Mouse (Mus musculus) myocyte (in vitro differentiated cells): ENCODE data around the gene Helb. TPM values are rescaled to one million over a fixed set of nuclear protein-coding genes. Genes with fewer than 3 reads are reported as not detected.

Experiments
- H3K27me3 ChIP-seq: one replicate; pipeline ENCODE4 v1.6.1; 2011; ENCODE audit not compliant: control insufficient read depth, insufficient read depth, insufficient read length
- H3K36me3 ChIP-seq: one replicate; pipeline ENCODE4 v1.6.1; 2011; ENCODE audit not compliant: control insufficient read depth, insufficient read depth
- H3K4me2 ChIP-seq: one replicate; pipeline ENCODE4 v1.6.1; 2011; ENCODE audit warnings: low read depth, control low read depth
- H3K4me3 ChIP-seq: one replicate; pipeline ENCODE4 v1.5.1; 2011; ENCODE audit warnings: mild to moderate bottlenecking, control low read depth, moderate library complexity
- H3K79me2 ChIP-seq: one replicate; pipeline ENCODE4 v1.6.1; 2011; ENCODE audit not compliant: control insufficient read depth, insufficient read depth
- H3ac ChIP-seq: one replicate; pipeline ENCODE4 v1.6.1; 2011; ENCODE audit not compliant: control insufficient read depth, insufficient read length
- CEBPB ChIP-seq: IDR thresholded peaks from 2 replicates; pipeline ENCODE4 v1.6.1; 2011; ENCODE audit warnings: mild to moderate bottlenecking, moderate library complexity; ENCODE audit not compliant: poor library complexity, insufficient read depth, severe bottlenecking
- E2F4 ChIP-seq: IDR thresholded peaks from one replicate; pipeline ENCODE4 v1.6.1; 2011; ENCODE audit warnings: mild to moderate bottlenecking, control low read depth, moderate library complexity; ENCODE audit not compliant: insufficient read depth
- MAX ChIP-seq: IDR thresholded peaks from one replicate; pipeline ENCODE4 v1.6.1; 2011; ENCODE audit warnings: low read depth, mild to moderate bottlenecking, control low read depth
- MYOD1 ChIP-seq, 3 experiments: IDR thresholded peaks; one replicate each; pipeline ENCODE4 v1.6.1; 2011; ENCODE audit warnings: control low read depth in 2 of 3, low read depth in 2 of 3, mild to moderate bottlenecking in 2 of 3, moderate library complexity in 1 of 3; ENCODE audit not compliant: insufficient read length in 2 of 3, control insufficient read depth in 1 of 3
- MYOG ChIP-seq, 3 experiments: IDR thresholded peaks; one replicate each; pipeline ENCODE4 v1.6.1; 2011; ENCODE audit warnings: control low read depth in 2 of 3, low read depth in 2 of 3, mild to moderate bottlenecking in 2 of 3; ENCODE audit not compliant: insufficient read length in 2 of 3, control insufficient read depth in 1 of 3, insufficient read depth in 1 of 3
- POLR2A ChIP-seq: IDR thresholded peaks from one replicate; pipeline ENCODE4 v1.6.1; 2011; ENCODE audit warnings: low read depth, mild to moderate bottlenecking, control low read depth, moderate library complexity; ENCODE audit not compliant: insufficient read length
- POLR2AphosphoS2 ChIP-seq: IDR thresholded peaks from one replicate; pipeline ENCODE4 v1.6.1; 2011; ENCODE audit warnings: low read depth, control low read depth; ENCODE audit not compliant: insufficient read length
- REST ChIP-seq: IDR thresholded peaks from one replicate; pipeline ENCODE4 v1.6.1; 2011; ENCODE audit warnings: mild to moderate bottlenecking, control low read depth, moderate library complexity; ENCODE audit not compliant: insufficient read depth, insufficient read length
- SRF ChIP-seq: IDR thresholded peaks from one replicate; pipeline ENCODE4 v1.6.1; 2011; ENCODE audit warnings: low read depth; ENCODE audit not compliant: control insufficient read depth, insufficient read length
- TCF12 ChIP-seq: IDR thresholded peaks from one replicate; pipeline ENCODE4 v1.6.1; 2011; ENCODE audit warnings: mild to moderate bottlenecking, control low read depth; ENCODE audit not compliant: poor library complexity, insufficient read depth, severe bottlenecking
- TCF3 ChIP-seq: IDR thresholded peaks from one replicate; pipeline ENCODE4 v1.6.1; 2011; ENCODE audit warnings: low read depth, control low read depth; ENCODE audit not compliant: insufficient read length
- USF1 ChIP-seq: IDR thresholded peaks from one replicate; pipeline ENCODE4 v1.6.1; 2011; ENCODE audit warnings: low read depth, mild to moderate bottlenecking, control low read depth, moderate library complexity
- polyA plus RNA-seq: library from polyadenylated mRNA; unstranded; fragments of >200 nt; fragmentation: generic; extraction: Trizol; gene quantifications from one replicate; pipeline ENCODE4 v1.2.1, GENCODE M21; 2012; ENCODE audit warnings: missing spikeins

Helb gene
- polyA plus RNA-seq, 1 experiment, result 5.4 TPM

GRCm38 (mm10) chr10:120044237-120044636 lies 68.5 kb downstream of the Helb start:
- Histone ChIP-seq H3K4me3 (no peak overlapping the region), H3K79me2 (no peaks in the 10 kb centered on the region), H3K36me3 (no peaks in the 10 kb centered on the region), H3ac (no peak overlapping the region), H3K4me2 (no peak overlapping the region), H3K27me3 (no peaks in the 10 kb centered on the region)
- TF ChIP-seq CEBPB, result no peak
- no peak for TF ChIP-seq E2F4
- no peak for TF ChIP-seq SRF
- TF ChIP-seq REST, result no peak
- no peak for TF ChIP-seq MAX
- no peak for TF ChIP-seq MYOD1 (IDR thresholded peaks at IDR 0.05; ENCODE audit: control insufficient read depth in 1 of 3, insufficient read length in 2 of 3, low read depth in 2 of 3)
- TF ChIP-seq USF1, result no peak
- TF ChIP-seq POLR2A, result no peak
- no peak for TF ChIP-seq TCF3
- TF ChIP-seq TCF12, result no peak
- TF ChIP-seq MYOG (IDR thresholded peaks at IDR 0.05; ENCODE audit: control insufficient read depth in 1 of 3, insufficient read depth in 1 of 3, insufficient read length in 2 of 3, low read depth in 2 of 3), result no peak
- TF ChIP-seq POLR2AphosphoS2, result no peak

DNA sequence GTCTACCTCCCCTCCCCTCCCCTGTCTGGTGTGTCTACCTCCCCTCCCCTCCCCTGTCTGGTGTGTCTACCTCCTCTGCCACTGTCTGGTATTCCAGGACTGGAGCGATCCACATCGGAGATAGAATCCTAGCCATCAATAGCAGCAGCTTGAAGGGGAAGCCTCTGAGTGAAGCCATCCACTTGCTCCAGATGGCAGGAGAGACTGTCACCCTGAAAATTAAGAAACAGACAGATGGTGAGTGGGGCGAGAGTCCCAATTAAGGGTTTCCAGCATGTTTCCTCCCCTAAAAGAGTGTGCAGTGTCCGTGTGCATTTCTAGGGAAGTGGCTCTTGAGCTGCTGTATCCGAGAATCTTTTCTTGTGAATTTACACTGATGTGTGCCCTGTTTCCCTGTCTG lies 74.6 kb downstream of the Helb start:
- H3K36me3 ChIP-seq, result no peaks in the 10 kb centered on the region
- H3K27me3 ChIP-seq, result no peaks in the 10 kb centered on the region
- TF ChIP-seq POLR2A, result no peak
- H3ac ChIP-seq, result no peak overlapping the region
- H3K4me2 ChIP-seq, result no peak overlapping the region
- no peaks in the 10 kb centered on the region for H3K79me2 ChIP-seq
- H3K4me3 ChIP-seq, result no peak overlapping the region

DNA sequence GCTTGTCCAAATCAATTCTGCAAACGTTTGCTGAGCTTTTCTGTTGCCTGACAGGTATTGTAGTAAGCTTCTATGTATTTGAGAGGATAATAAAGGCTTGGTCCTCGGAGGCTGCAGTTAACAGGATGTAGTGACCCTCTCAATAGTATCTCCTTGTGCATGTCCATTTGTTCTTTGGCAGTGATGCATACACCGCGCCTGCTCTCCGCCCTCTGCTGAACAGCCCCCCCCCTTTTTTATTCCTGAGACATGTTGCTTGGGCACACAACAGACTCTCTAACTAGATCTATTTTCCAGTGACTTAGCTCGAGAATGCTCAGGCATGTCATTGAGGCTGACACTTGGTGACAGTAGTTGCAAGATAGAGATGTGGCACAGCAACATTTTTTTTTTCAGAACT lies 77.0 kb downstream of the Helb start:
- Histone ChIP-seq H3K36me3 (no peaks in the 10 kb centered on the region), H3K27me3 (no peaks in the 10 kb centered on the region), H3ac (no peak overlapping the region), H3K4me3 (no peak overlapping the region), H3K79me2 (no peaks in the 10 kb centered on the region), H3K4me2 (no peak overlapping the region)
- no peak for TF ChIP-seq CEBPB
- no peak for TF ChIP-seq TCF3
- no peak for TF ChIP-seq E2F4
- no peak for TF ChIP-seq POLR2AphosphoS2
- no peak for TF ChIP-seq SRF
- TF ChIP-seq USF1, result no peak
- TF ChIP-seq TCF12, result no peak
- TF ChIP-seq MYOG (IDR thresholded peaks at IDR 0.05; ENCODE audit: control insufficient read depth in 1 of 3, insufficient read depth in 1 of 3, insufficient read length in 2 of 3, low read depth in 2 of 3), result no peak

- no peak overlapping the region for H3K4me3 ChIP-seq
- TF ChIP-seq MYOG (IDR thresholded peaks at IDR 0.05; ENCODE audit: control insufficient read depth in 1 of 3, insufficient read depth in 1 of 3, insufficient read length in 2 of 3, low read depth in 2 of 3) (no peak), REST (no peak), CEBPB (no peak), POLR2AphosphoS2 (no peak), USF1 (no peak), TCF12 (no peak), POLR2A (no peak), TCF3 (no peak), MAX (no peak), E2F4 (no peak), MYOD1 (IDR thresholded peaks at IDR 0.05; ENCODE audit: control insufficient read depth in 1 of 3, insufficient read length in 2 of 3, low read depth in 2 of 3) (no peak), SRF (no peak)
- H3K4me2 ChIP-seq, result no peak overlapping the region
- no peaks in the 10 kb centered on the region for H3K27me3 ChIP-seq
- no peaks in the 10 kb centered on the region for H3K36me3 ChIP-seq
- H3ac ChIP-seq, result no peak overlapping the region
- H3K79me2 ChIP-seq, result no peaks in the 10 kb centered on the region
These were observed 77.5 kb downstream of the Helb start for GRCm38 (mm10) chr10:120035211-120035733.

GRCm38 (mm10) chr10:120033866-120034265 lies 78.9 kb downstream of the Helb start:
- TF ChIP-seq MYOD1 (IDR thresholded peaks at IDR 0.05; ENCODE audit: control insufficient read depth in 1 of 3, insufficient read length in 2 of 3, low read depth in 2 of 3), result no peak
- TF ChIP-seq USF1, result no peak
- H3K4me2 ChIP-seq, result no peak overlapping the region

More at GRCm38 (mm10) chr10:120033866-120034265, 78.9 kb downstream of the Helb start:
- H3K79me2 ChIP-seq, result no peaks in the 10 kb centered on the region
- H3K36me3 ChIP-seq, result no peaks in the 10 kb centered on the region
- H3ac ChIP-seq, result no peak overlapping the region
- H3K27me3 ChIP-seq, result no peaks in the 10 kb centered on the region
- no peak overlapping the region for H3K4me3 ChIP-seq

Other genes with a start within 250 kb of the Helb start
- 229 TPM for gene Tmbim4, start 88.6 kb upstream of the Helb start, polyA plus RNA-seq
- 0.26 TPM for gene Irak3, start 89.1 kb upstream of the Helb start, polyA plus RNA-seq
- 28.3 TPM for gene Llph, start 114.1 kb upstream of the Helb start, polyA plus RNA-seq